8 mouse cellular contexts compared by ENCODE assay signal in genomic region chr2:168742059-168742627, GRCm38 (mm10). TPM values are rescaled to one million over a fixed set of nuclear protein-coding genes. Genes with fewer than 3 reads are reported as not detected.
DNase-seq lines count a peak whose midpoint lies in the region; ATAC-seq lines count a peak whose summit lies in the region.

Atp9a (minus strand) TSS chr2:168742409.

- 6% methylated on average over 33 of the region's 33 CpGs for WGBS in hindbrain, embryonic 12.5 days
- WGBS in lung, embryonic 15.5 days, result 6% methylated on average over 29 of the region's 33 CpGs

- peak within 1 kb of the TSS; percentile 88 for H3K9ac ChIP-seq in hindbrain, embryonic 12.5 days
- peak within 1 kb of the TSS; percentile 57 for H3K9ac ChIP-seq in lung, embryonic 15.5 days

- H3K27me3 ChIP-seq in hindbrain, embryonic 12.5 days, result no peaks in the 10 kb centered on the region
- H3K27me3 ChIP-seq in lung, embryonic 15.5 days, result no peaks in the 10 kb centered on the region

- H3K27ac ChIP-seq in hindbrain, embryonic 12.5 days, result peak within 1 kb of the TSS; percentile 91
- H3K27ac ChIP-seq in lung, embryonic 15.5 days, result peak within 1 kb of the TSS; percentile 86

- peak; percentile 61 for ATAC-seq in hindbrain, embryonic 12.5 days (ENCODE audit: low FRiP score)
- peak; percentile 40; the same call in 1 of the 2 replicates for ATAC-seq in lung, embryonic 15.5 days (ENCODE audit: borderline replicate concordance, extremely low read depth, low FRiP score, low TSS enrichment)

- peak within 1 kb of the TSS; percentile 71 for H3K4me2 ChIP-seq in hindbrain, embryonic 12.5 days (replicated peaks)
- peak within 1 kb of the TSS; percentile 87 for H3K4me2 ChIP-seq in lung, embryonic 15.5 days

- no peaks in the 10 kb centered on the region for H3K36me3 ChIP-seq in hindbrain, embryonic 12.5 days
- no peaks in the 10 kb centered on the region for H3K36me3 ChIP-seq in lung, embryonic 15.5 days

- peak; percentile 75 for DNase-seq in ZHBTc4 (ENCODE audit: low read depth, low spot score)
- DNase-seq in cerebellum, postnatal 14 days, result peak; percentile 84 to 86
- no peak for DNase-seq in gastrocnemius, adult 18-20 months (ENCODE audit: low spot score)
- peak; percentile 69 to 76 for DNase-seq in layer of hippocampus, postnatal 14 days (ENCODE audit: low spot score in 2 of 2)
- peak; percentile 50 for DNase-seq in retina, adult 2 months (ENCODE audit: low read depth, low spot score)
- DNase-seq in yolk sac, embryonic 10.5 days (ENCODE audit: low spot score), result peak; percentile 48

- peak within 1 kb of the TSS; percentile 91 for H3K4me3 ChIP-seq in hindbrain, embryonic 12.5 days
- H3K4me3 ChIP-seq in lung, embryonic 15.5 days, result peak within 1 kb of the TSS; percentile 71

- peaks cover 11% of the 10 kb centered on the region; the same call in 1 of the 2 replicates for H3K4me1 ChIP-seq in hindbrain, embryonic 12.5 days
- H3K4me1 ChIP-seq in lung, embryonic 15.5 days, result peaks cover 3% of the 10 kb centered on the region; the same call in 1 of the 2 replicates

- no peaks in the 10 kb centered on the region for H3K9me3 ChIP-seq in hindbrain, embryonic 12.5 days (replicated peaks)
- H3K9me3 ChIP-seq in lung, embryonic 15.5 days, result no peaks in the 10 kb centered on the region

RNA-seq across cellular contexts. Expression of gene Atp9a, which starts in this region (rescaled TPM):
- 10 to 100 TPM; 30.4 to 32.3 TPM for total RNA-seq in gastrocnemius, adult 18-20 months (2021)
- 50.8 and 54.2 TPM in 2 replicates for polyA plus RNA-seq in hindbrain, embryonic 12.5 days (2016; fragmentation: Nextera tagmentation; extraction: Ambion mirVana)
- 100 to 1,000 TPM; 411 to 417 TPM for total RNA-seq in layer of hippocampus, postnatal 14 days (2021)
- 14.3 and 14.9 TPM in 2 replicates for polyA plus RNA-seq in lung, embryonic 15.5 days (2015; fragmentation: Nextera tagmentation; extraction: Ambion mirVana)

Comparison
In these comparisons a context has a peak if more than half of its experiments do, and no peak if none do; other contexts are left out.
1. RNA of gene Atp9a (total RNA-seq): 411 to 417 TPM in layer of hippocampus, postnatal 14 days; 30.4 to 32.3 TPM in gastrocnemius, adult 18-20 months; every median in the first group is over 10 times any median in the second.